Mouse (Mus musculus) cerebellum, adult 2 months (tissue): ENCODE results near the gene D17Wsu92e. TPM values are rescaled to one million over a fixed set of nuclear protein-coding genes. Genes with fewer than 3 reads are reported as not detected.

Source experiments
- DNase-seq, 2 experiments: peaks; one replicate each; pipeline ENCODE4 v3.0.0; 2021
- H3K27ac ChIP-seq: fragments of 200-500 bp; 2 replicates; pipeline ENCODE4 v1.5.1; 2012; ENCODE audit warnings: low read length, control low read depth, inconsistent platforms; ENCODE audit not compliant: insufficient read depth
- H3K27me3 ChIP-seq: fragments of 200-500 bp; 2 replicates; pipeline ENCODE4 v1.6.1; 2012; ENCODE audit warnings: inconsistent platforms, mild to moderate bottlenecking, low read length, moderate library complexity; ENCODE audit not compliant: control insufficient read depth, insufficient read depth
- H3K4me1 ChIP-seq: fragments of 200-500 bp; 2 replicates; pipeline ENCODE4 v1.6.1; 2011; ENCODE audit warnings: low read length; ENCODE audit not compliant: control insufficient read depth, insufficient read depth
- H3K4me3 ChIP-seq: fragments of 200-500 bp; replicated peaks from 2 replicates; pipeline ENCODE3; 2011; ENCODE audit warnings: mild to moderate bottlenecking, low read depth, low read length, control low read depth; ENCODE audit not compliant: insufficient read depth
- CTCF ChIP-seq: fragments of 200-500 bp; IDR thresholded peaks from 2 replicates; pipeline ENCODE4 v1.5.1; 2011; ENCODE audit warnings: low read depth, mild to moderate bottlenecking, control low read depth, low read length, moderate library complexity, borderline replicate concordance; ENCODE audit not compliant: insufficient read depth
- POLR2A ChIP-seq: fragments of 200-500 bp; IDR thresholded peaks from 2 replicates; pipeline ENCODE4 v1.6.1; 2011; ENCODE audit warnings: low read length, control low read depth, borderline replicate concordance; ENCODE audit not compliant: insufficient read depth
- WGBS: fragments of 180-500 bp; shearing (Covaris S2); methylation state at CpG from one replicate; pipeline ENCODE4 v1.1.7; 2018; 5-methylcytosine and 5-hydroxymethylcytosine counted together
- polyA plus RNA-seq: library from polyadenylated mRNA; depleted of rRNA; stranded (reverse); fragments of >200 nt; gene quantifications from 2 replicates; pipeline ENCODE4 v1.2.3, GENCODE M21; 2012; rRNA removed

D17Wsu92e gene
- polyA plus RNA-seq, result 152 and 156 TPM in 2 replicates

GRCm38 (mm10) chr17:27820568-27821406 is at the start of gene D17Wsu92e:
D17Wsu92e (minus strand) TSS chr17:27820648.
- no peak for TF ChIP-seq CTCF
- peak; percentile 98 for TF ChIP-seq POLR2A
- 3% methylated on average over 52 of the region's 56 CpGs for WGBS
- peak within 1 kb of the TSS; percentile 58 for H3K27ac ChIP-seq
- peaks cover 3% of the 10 kb centered on the region; the same call in 1 of the 2 replicates for H3K4me1 ChIP-seq
- DNase-seq, result peak; percentile 98 to 99
- peak within 1 kb of the TSS; percentile 89 for H3K4me3 ChIP-seq
- H3K27me3 ChIP-seq, result no peaks in the 10 kb centered on the region

- no peaks in the 10 kb centered on the region for H3K27me3 ChIP-seq
- TF ChIP-seq POLR2A (no peak), CTCF (no peak)
- H3K4me3 ChIP-seq, result no peak overlapping the region
- H3K27ac ChIP-seq, result no peak overlapping the region
- no peak for DNase-seq
- 90% methylated on average over 4 of the region's 4 CpGs for WGBS
- H3K4me1 ChIP-seq, result peaks cover 7% of the 10 kb centered on the region
Observed at GRCm38 (mm10) chr17:27866737-27867136, 46.3 kb upstream of the D17Wsu92e start.

- Histone ChIP-seq H3K4me1 (peaks cover 7% of the 10 kb centered on the region), H3K4me3 (no peak overlapping the region), H3K27ac (no peak overlapping the region), H3K27me3 (no peaks in the 10 kb centered on the region)
- WGBS, result 74% methylated on average over 2 of the region's 2 CpGs
- DNase-seq, result no peak
- no peak for TF ChIP-seq POLR2A
- no peak for TF ChIP-seq CTCF
Observed at GRCm38 (mm10) chr17:27865461-27865860, 45.0 kb upstream of the D17Wsu92e start.

GRCm38 (mm10) chr17:27859131-27859530 is 38.7 kb upstream of the D17Wsu92e start:
- TF ChIP-seq CTCF (no peak), POLR2A (no peak)
- Histone ChIP-seq H3K4me3 (no peak overlapping the region), H3K27me3 (no peaks in the 10 kb centered on the region), H3K27ac (no peak overlapping the region), H3K4me1 (peaks cover 13% of the 10 kb centered on the region)
- no peak for DNase-seq
- WGBS, result 23% methylated on average over 2 of the region's 2 CpGs

- Histone ChIP-seq H3K4me3 (peak overlapping the region; percentile 93), H3K27me3 (no peaks in the 10 kb centered on the region), H3K4me1 (peaks cover 13% of the 10 kb centered on the region), H3K27ac (0 out of 2 replicates have a peak overlapping the region, but pooled peaks have one; percentile 10)
- 49% methylated on average over 11 of the region's 11 CpGs for WGBS
- DNase-seq, result no peak
- TF ChIP-seq CTCF, result no peak
- TF ChIP-seq POLR2A, result no peak
Observed at GRCm38 (mm10) chr17:27857649-27858475, 37.4 kb upstream of the D17Wsu92e start.

GRCm38 (mm10) chr17:27856798-27857648 is 36.6 kb upstream of the D17Wsu92e start:
- 1% methylated on average over 52 of the region's 52 CpGs for WGBS
- H3K27me3 ChIP-seq, result no peaks in the 10 kb centered on the region
- peaks cover 13% of the 10 kb centered on the region for H3K4me1 ChIP-seq
- peak in 1 of 2 experiments; percentile 61 for DNase-seq
- TF ChIP-seq CTCF, result no peak
- no peak for TF ChIP-seq POLR2A
- H3K27ac ChIP-seq, result peak overlapping the region; percentile 89
- H3K4me3 ChIP-seq, result peak overlapping the region; percentile 93

- Histone ChIP-seq H3K27ac (peak within 1 kb of the TSS; percentile 89), H3K4me1 (peaks cover 13% of the 10 kb centered on the region), H3K4me3 (peak within 1 kb of the TSS; percentile 93), H3K27me3 (no peaks in the 10 kb centered on the region)
- DNase-seq, result peak; percentile 80 to 83
- peak; percentile 48; the same call in 1 of the 2 replicates for TF ChIP-seq POLR2A
- TF ChIP-seq CTCF, result no peak
- 2% methylated on average over 53 of the region's 54 CpGs for WGBS
Observed at GRCm38 (mm10) chr17:27856265-27856797, 35.9 kb upstream of the D17Wsu92e start, which contains the start of gene Uhrf1bp1. Uhrf1bp1 (plus strand) TSS chr17:27856441.
